Mouse (Mus musculus): ENCODE measurements around the gene Pam. TPM values are rescaled to one million over a fixed set of nuclear protein-coding genes. Genes with fewer than 3 reads are reported as not detected.
"Not testable (repeated sequence)": the region's sequence is repeated elsewhere in the genome, so short reads cannot be mapped to it uniquely, and the experiment has no call there.

Gene Pam
- polyA plus RNA-seq, 1 experiment, result 14.7 TPM

DNA sequence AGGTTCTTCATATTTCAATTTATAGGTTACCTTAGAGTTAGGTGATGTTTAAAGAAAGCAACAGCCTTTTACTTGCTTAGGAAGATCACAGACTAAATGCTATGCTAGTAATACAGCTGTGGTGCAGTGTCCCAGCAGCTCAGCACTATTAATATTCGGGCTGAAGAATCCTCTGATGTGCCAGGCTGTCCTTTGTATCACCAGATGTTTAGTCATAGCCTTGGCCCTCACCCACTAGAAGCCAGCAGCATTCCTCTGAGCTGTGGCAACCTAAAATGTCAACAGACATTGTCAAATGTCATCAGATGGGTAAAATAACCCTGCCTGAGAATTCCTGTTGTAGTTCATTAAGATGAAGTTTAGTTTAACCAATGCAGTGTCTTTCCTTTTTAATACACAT is 112.3 kb downstream of the Pam start:
- 69% methylated on average over 1 of the region's 1 CpGs for WGBS
- no peak for DNase-seq (ENCODE audit: low read depth, low spot score)

DNA sequence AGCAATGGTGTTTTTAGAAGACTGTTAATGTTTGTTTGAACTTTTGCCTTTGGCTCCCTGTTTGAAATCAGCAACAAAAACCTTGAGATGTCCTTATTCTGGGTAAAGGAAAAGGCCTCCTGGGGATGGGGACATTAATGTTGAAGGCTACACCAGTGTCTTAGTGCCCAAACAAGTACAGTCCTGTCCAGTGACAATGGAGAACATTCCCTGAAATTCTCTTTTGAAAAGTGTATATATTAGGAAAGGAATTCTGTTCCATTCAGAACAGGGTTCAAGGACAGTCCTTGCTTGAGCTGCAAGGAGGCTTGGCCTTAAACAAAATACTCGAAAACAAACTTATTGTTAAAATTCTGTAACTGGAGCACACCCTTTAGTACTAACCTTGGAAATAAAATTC is 116.0 kb downstream of the Pam start:
- 79% methylated on average over 1 of the region's 1 CpGs for WGBS
- no peak for DNase-seq (ENCODE audit: low read depth, low spot score)

DNA sequence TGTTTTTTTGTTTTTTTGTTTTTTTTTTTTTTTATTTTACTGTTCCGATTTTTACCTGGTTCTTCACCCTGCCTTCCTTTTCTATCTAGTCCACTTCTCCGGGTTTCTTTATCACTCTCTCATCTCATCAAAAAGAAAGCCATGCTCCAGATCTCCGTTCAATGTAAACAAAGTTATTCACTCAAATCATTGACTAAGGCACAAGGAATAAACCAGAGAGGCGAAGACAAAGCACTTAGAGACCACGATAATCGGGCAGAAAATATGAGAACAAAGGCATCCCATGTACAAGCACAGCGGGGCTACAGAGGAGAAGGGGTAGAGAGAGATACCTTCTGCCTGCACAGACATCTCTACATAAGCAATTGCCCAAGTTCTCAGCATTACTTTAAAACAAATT is 117.9 kb downstream of the Pam start:
- 21% methylated on average over 7 of the region's 7 CpGs for WGBS
- DNase-seq (ENCODE audit: low read depth, low spot score), result no peak

DNA sequence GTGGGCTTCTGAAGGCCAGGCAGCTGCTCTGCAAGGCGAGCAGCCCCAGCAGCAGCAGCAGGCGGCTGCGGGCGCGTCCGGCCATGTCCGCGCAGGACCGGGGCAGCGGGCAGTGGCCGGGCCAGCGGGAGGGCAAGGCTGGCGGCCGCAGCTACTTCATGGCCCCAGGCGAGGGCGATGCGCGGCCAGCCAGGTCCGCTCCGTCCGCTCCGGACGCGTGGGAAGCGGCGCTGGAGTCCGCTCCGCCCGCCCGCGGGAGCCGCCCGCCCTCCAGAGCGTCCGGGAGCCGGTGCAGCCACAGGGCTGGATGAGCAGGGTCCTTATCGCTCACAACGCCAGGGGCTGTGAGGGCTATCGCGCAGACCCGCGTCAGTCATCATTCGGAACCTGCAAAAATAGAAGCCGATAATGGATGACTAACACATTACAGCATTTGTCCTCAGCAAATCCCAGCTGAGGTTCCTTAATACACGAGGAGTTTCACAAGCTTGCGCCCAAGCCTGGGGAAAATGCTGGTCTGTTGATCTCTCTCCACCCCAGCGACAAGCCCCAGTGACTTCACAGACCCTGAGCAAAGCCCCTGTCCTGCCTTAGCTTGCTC is 118.5 kb downstream of the Pam start:
- DNase-seq (ENCODE audit: low read depth, low spot score), result no peak
- WGBS, result 1% methylated on average over 47 of the region's 47 CpGs

DNA sequence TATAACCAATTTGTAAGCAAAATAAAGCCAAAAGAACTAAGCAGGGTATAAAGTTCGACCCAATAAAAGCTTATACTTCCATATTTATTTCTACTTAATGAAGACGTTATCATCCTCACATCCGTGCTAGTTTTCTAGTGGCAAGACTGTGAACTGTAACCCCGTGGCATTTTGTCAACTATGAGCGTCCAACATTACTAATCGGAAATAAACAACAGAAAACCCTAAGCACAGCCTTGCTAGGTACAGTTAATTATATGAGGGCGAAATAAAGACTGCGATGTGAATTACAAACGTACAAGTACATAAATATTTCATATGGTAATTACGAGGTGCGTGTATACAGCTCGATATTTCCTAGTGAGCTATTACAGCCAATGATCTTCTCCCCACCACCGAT is 119.4 kb downstream of the Pam start:
- 64% methylated on average over 13 of the region's 13 CpGs for WGBS
- no peak for DNase-seq (ENCODE audit: low read depth, low spot score)

DNA sequence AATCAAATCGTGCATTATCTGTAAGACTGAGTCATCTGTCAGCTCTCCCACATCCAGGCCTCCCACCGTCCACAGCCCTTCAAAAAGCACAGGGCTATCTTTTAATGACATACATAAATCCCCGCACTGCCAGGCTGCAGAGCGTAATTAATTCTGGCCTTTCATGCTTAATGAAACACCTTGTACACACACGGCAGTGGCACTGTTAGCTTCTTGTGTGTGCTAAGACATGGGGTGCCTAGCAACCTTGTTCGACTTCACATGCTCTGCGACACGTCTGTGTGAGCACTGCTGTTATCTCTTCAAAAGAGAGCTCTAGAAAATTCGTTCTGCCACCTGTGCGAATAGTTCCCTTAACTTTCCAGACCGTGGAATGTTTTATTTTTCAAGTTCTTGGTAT is 120.5 kb downstream of the Pam start:
- 87% methylated on average over 11 of the region's 11 CpGs for WGBS
- DNase-seq (ENCODE audit: low read depth, low spot score), result no peak

DNA sequence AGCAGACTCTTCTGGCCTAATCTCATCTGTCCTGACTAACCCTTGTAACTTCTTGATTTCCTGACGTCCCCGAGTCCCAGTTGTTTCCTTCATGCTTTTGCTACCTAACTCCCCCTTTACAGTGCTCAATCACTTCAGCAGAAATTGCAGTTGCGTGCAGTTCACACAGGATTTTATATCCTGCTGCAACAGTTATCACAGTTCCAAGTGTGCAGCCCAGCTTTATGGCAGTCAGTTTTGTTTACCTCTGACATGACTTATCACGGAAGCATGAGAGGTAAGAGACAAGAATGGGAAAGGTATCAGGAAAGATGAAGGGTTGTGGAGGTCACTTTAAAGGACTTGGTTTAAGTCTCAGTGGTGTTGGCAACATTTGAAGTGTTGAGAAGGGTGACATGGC is 125.7 kb downstream of the Pam start:
- DNase-seq (ENCODE audit: low read depth, low spot score), result no peak
- 32% methylated on average over 4 of the region's 4 CpGs for WGBS

DNA sequence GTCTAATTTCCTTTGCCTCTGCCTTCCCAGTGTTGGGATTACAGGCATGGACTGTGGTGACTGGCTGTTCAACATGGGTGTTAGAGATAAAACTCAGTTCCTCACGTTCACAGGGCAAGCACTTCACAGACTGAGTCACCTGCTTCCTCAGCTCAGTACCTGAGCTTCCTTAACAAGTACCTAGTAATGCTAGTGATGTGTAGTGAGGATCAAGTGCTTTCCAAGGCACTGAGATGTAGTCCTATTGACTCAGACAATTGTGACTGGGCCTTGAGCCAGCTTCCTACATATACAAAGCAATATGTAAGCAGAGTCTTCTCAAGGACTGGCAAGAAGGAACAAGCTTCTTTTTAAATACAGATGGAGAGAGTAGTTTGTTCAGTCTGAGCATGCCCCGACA is 131.7 kb downstream of the Pam start:
- WGBS, result 31% methylated on average over 2 of the region's 2 CpGs
- DNase-seq (ENCODE audit: low read depth, low spot score), result no peak

DNA sequence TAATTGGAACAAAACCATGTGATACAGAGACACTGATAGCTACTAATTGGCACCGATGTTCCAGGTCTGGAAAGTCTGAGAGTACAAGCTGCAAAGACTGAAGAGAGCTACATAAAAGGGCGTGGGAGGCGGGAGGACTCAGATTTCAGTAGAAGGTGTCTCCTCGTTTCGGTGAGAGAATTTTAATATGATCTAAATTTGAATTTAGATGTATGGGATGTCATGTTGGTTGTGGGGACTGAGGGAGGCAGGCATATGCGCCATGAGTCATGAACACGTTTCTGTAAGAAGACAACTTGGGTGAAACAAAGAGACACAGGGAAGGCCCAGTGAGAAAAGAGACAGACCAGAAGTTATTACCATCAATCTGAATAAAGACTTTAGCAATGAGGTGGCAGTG is 133.3 kb downstream of the Pam start:
- DNase-seq (ENCODE audit: low read depth, low spot score), result no peak
- WGBS, result 83% methylated on average over 7 of the region's 7 CpGs

DNA sequence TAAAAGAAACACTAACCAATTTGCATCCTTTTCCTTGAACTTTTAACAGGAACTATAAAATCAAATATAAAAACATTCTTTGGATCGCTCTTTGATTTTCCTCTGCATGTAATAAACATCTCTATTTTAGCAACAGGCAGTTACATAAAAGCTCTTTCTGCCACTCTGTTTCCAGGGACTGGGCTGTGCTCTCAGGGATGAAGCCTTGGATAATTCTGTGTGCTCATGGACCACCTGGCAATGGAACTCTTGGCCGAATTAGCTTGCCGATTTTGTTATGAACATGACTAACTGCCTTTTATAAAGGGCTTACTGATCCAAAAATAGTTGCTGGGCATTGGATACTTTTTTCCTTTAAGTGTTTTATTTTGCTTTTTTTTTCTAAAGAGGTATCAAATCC is 134.8 kb downstream of the Pam start:
- WGBS, result 40% methylated on average over 3 of the region's 3 CpGs
- no peak for DNase-seq (ENCODE audit: low read depth, low spot score)

DNA sequence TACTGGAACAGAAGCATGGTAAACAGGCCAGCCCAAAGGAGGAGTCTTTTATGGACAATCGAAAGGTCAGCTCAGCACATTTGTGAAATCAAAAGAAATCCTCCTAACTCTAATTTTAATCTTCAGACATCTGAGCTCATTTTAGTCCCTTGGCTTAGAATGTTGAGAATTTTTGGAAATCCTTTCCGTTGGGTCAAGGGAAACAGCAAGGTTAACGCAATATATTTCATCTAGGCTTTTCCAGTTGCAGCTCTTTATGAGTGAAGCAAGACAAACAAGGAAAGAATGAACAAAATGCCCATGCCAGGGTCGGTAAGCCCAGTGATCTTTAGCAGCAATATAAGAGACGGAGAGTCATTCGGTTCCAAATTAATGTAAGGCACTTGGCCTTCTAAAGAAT is 135.3 kb downstream of the Pam start:
- 46% methylated on average over 6 of the region's 6 CpGs for whole genome bisulfite sequencing
- DNase-seq (ENCODE audit: low read depth, low spot score), result no peak

DNA sequence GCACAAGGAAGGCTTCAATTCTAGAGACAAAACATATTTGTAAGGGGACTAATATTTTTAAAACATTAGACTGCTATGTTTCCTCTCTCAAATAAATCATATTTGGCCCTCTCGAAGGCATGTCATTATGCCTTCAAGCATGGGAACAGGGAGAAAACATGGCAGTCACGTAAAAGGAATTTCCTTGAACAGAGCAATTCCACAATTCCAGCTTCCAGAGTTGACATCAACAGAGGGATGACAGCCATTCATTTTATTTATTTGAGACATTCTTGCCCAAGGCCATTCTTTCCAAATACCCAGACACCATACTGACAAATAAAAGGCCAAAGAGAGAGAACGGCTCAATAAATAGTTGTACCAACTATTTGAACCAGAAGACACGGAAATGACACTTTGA is 136.7 kb downstream of the Pam start:
- no peak for DNase-seq (ENCODE audit: low read depth, low spot score)
- 89% methylated on average over 4 of the region's 4 CpGs for WGBS

DNA sequence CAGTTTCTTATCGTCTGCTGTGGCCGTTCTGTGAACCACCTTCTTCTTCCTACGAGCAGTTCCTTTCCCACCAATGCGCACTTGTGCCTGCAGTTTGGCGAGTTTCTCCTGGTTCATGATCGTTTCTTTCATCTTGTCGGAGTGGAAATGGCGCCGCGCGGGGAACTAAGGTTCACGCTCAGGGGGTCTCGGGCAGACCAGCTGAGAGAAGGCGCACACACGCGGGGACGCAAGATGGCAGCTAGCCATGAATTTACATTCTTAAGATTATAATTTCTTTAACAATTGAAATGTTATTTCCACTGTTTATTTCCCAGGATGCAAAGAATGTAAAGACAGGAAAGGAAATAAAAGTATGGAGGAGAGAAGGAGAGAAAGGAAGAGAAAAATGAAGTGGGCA is 146.2 kb downstream of the Pam start:
- not testable (repeated sequence) for DNase-seq (ENCODE audit: low read depth, low spot score)
- WGBS, result 94% methylated on average over 17 of the region's 17 CpGs

DNA sequence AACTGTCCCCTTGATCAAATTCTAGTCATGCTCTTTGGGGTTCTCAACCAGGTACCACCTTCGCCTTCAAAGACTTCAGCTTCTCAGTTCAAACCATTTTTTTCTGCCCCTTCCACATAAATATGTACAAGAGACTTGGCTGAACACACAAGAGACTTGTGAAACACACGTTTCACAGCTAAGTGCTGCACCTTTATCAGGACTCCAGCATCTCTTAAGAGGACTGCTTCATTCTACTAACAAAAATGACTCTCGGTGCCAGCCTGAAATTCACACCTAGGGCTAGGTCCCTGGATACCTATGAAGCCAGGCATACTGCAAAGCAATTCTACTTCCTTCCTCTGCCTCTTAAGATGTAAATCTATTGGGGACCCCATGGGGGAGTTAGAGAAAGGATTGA is 148.3 kb downstream of the Pam start:
- WGBS, result 89% methylated on average over 3 of the region's 3 CpGs
- DNase-seq (ENCODE audit: low read depth, low spot score), result no peak

DNA sequence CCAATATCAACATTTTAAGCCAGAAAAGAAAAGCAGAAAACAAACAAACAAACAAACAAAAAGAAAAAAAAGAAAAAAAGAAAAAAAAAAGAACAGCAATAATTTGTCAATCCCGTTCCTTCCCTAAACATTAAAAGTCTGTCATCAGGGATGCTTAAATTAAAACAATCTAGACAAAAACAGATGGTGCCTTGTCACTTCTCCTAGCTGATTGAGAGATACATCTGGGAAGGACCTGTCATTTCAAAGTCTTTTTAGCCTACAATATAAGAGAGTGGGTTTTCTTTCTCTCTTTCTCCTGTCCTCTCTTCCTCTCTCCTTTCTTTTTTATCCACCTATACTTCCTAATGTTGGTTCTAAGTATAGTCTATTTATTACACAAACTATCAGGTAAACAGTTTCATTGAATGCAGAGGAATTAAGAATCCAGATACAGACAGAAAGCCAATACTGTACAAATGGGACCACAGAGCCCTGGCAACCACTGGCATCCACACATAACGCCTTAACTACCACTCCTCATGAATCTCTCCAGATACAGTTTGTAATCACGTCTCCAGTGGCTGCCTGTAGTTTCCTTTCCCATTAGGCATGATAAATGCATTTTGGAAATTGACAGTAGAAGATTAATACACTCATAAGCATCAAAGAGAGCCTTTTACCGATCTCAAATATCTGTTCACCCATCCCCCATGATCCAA is 151.4 kb downstream of the Pam start:
- 85% methylated on average over 4 of the region's 4 CpGs for WGBS

DNA sequence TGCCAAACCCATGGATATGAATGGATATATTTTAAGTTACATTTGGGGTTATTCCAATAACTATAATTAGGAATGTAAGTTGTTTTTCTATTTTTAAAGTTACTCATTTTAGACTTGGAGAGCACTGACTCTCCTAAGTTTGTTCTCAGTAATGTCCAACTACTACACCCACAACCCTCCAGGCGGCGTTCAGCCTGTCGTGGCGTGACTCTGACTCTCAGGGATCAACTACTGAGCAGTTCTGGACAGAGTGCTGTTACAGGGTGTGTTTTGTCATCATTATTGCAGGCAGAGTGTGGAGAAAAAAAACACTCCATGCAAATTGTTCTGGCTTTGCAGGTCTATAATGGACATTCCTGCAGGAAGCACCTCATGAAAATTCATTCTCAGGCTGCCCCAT is 152.0 kb downstream of the Pam start:
- 18% methylated on average over 4 of the region's 4 CpGs for WGBS
- no peak for DNase-seq (ENCODE audit: low read depth, low spot score)

More for the DNA sequence above, 151.4 kb downstream of the Pam start:
- DNase-seq (ENCODE audit: low read depth, low spot score), result no peak

DNA sequence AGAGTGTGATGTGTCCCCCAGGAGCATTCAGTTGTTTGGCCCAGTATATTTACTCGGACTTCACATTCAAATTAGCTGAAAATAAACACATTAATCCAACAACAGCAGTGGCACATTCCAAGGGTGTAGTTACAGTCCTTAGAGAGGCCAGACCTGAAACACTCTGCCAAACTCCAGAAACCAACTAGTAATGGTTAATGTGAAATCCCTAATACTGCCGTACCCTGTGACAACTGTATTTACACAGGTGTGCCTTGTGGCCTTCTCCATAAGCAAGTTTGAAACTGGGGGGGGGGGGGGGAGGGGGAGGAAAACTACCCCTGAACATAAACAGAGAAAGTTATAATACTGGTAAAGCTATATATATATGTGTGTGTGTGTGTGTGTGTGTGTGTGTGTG is 152.5 kb downstream of the Pam start:
- WGBS, result 19% methylated on average over 2 of the region's 2 CpGs
- no peak for DNase-seq (ENCODE audit: low read depth, low spot score)

DNA sequence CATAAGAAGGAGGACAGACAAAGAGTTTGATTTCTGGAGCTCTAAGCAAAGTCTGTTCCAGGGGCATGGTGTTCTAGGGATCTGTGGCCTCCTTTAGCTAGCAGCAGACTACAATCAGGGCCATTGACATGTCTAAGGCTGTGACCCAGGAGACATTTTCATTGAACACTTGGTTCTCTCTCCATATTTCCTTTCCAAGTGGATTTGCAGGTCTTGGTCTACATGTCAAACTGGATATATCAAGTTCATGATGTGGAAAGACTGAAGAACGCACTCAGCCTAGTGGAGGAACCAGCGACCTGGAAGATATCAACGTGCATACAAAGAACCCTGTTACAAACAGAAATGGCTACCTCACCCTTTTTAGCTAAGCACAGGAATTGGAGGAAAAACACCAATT is 156.9 kb downstream of the Pam start:
- no peak for DNase-seq (ENCODE audit: low read depth, low spot score)
- 90% methylated on average over 3 of the region's 3 CpGs for WGBS

DNA sequence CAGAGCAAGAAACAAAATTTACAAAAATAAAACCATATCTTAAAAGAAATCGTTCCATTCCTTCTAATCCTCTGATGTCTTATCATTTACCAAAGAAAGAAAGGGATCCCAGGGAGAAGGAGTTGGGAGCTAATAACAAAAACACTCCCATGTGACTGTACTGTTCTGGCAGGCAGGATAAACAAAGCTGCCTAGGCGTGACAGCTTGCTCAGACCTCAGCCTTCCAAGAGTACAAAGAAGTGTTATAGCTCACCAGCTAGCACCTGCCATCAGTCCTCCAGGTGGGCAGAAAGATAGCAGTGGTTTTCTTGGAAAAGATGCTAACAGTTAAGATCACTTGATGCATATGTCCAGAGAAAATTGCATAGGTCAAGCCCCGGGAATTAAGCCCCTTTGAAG is 157.4 kb downstream of the Pam start:
- DNase-seq (ENCODE audit: low read depth, low spot score), result no peak
- WGBS, result 22% methylated on average over 3 of the region's 3 CpGs

DNA sequence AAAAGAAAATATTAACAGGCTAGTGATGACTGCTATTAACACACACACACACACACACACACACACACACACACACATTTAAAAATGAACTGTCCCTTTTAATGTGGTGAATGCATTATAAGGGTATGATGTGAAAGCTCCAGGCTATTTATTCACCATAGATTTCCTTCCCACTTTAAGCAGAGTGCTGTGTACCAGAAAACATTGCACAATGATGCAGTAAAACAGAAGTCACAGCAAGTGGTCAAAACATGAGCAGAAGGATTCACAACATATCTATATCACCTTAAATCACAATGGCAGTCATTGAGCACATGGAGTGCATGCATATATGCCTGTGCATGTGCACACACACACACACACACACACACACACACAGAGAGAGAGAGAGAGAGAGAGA is 160.5 kb downstream of the Pam start:
- DNase-seq (ENCODE audit: low read depth, low spot score), result no peak

DNA sequence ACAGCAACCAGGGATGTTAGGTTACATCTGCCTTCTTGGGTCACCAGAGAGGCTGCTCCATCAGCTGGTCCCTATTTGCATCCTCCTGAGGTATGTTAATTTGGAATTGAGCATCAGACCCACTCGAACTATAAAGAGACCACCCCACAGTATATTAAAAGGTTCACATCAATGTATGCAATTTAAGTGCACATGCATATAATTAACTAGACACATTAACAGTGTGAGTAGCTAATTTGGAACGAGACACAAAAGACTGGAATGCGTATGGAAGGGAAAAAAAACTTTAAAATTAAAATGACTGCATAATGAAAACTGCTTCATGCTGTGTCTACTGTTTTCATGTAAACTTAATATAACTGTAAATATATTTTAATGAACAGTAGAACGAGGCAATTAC is 164.2 kb downstream of the Pam start:
- no peak for DNase-seq (ENCODE audit: low read depth, low spot score)
- WGBS, result 93% methylated on average over 4 of the region's 4 CpGs
